Mouse (Mus musculus) C2C12 (cell line): ENCODE measurements at regions not wholly inside any gene's neighbourhood (a gene's known extent, or its start where the extent isn't known, plus 50 kb on each side); places are given as distances from the start of the nearest gene placed in this dataset.

ENCODE experiments used
- CEBPB ChIP-seq: IDR thresholded peaks from one replicate; pipeline ENCODE4 v1.6.1; 2011; ENCODE audit warnings: low read depth, mild to moderate bottlenecking, control low read depth, moderate library complexity
- CTCF ChIP-seq: IDR thresholded peaks from one replicate; pipeline ENCODE4 v1.5.1; 2011; ENCODE audit not compliant: control insufficient read depth, insufficient read depth, insufficient read length
- FOSL1 ChIP-seq: IDR thresholded peaks from one replicate; pipeline ENCODE4 v1.8.0; 2011; ENCODE audit warnings: mild to moderate bottlenecking, low read length; ENCODE audit not compliant: poor library complexity, insufficient read depth, severe bottlenecking
- MAX ChIP-seq: IDR thresholded peaks from one replicate; pipeline ENCODE4 v1.6.1; 2011; ENCODE audit warnings: mild to moderate bottlenecking, control low read depth
- MYOD1 ChIP-seq: IDR thresholded peaks from one replicate; pipeline ENCODE4 v1.6.1; 2011; ENCODE audit warnings: low read depth; ENCODE audit not compliant: control insufficient read depth, insufficient read length
- MYOG ChIP-seq: IDR thresholded peaks from one replicate; pipeline ENCODE4 v1.6.1; 2011; ENCODE audit not compliant: control insufficient read depth, insufficient read length; ENCODE audit errors: extremely low read depth
- USF1 ChIP-seq: IDR thresholded peaks from one replicate; pipeline ENCODE4 v1.6.1; 2011; ENCODE audit warnings: low read depth, mild to moderate bottlenecking, control low read depth, moderate library complexity

DNA sequence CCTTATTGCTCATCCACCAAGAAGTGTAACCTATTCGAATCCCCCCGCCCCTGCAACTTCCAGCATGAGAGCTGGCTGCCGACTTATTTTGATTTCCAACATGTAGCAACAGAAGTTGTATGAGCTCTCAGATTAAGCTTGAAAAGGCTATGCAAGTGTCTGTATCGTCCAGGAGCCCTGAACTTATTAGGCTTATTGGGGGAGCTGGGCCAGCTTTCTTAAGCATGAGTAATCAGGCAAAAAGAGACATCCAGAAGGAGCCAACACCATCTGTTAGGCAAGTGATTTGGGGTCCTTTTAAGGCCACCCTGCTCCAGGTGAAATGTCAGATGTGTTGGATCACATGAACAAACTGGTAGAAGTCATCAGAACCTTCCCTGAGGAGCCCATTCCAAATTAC lies 1481.0 kb upstream of the Gm6569 start:
- no peak for TF ChIP-seq CTCF
- no peak for TF ChIP-seq MYOG
- TF ChIP-seq CEBPB = no peak
- TF ChIP-seq MAX = no peak
- no peak for TF ChIP-seq USF1
- TF ChIP-seq MYOD1 = no peak
- no peak for TF ChIP-seq FOSL1
